Mouse (Mus musculus): ENCODE results near the gene Rai1. TPM values are rescaled to one million over a fixed set of nuclear protein-coding genes. Genes with fewer than 3 reads are reported as not detected.
A peak's percentile ranks its signal among the peaks of the same experiment; 100 is the strongest.

Rai1 gene
- total RNA-seq, 2 experiments from 2014 or later, result 16.6 to 17.3 TPM

DNA sequence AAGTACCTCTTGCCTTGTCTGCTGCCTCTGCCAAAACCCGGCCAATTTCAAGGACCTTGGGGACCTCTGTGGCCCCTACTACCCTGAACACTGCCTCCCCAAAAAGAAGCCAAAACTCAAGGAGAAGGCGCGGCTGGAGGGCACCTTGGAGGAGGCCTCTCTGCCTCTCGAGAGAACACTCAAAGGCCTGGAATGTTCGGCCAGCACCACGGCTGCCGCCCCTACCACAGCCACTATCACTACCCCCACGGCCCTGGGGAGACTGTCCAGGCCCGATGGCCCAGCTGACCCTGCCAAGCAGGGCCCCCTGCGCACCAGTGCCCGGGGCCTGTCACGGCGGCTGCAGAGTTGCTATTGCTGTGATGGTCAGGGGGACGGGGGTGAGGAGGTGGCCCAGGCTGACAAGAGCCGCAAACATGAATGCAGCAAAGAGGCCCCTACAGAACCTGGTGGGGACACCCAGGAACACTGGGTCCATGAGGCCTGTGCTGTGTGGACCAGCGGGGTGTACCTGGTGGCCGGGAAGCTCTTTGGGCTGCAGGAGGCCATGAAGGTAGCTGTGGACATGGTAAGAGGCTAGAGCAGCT, 85.3 kb downstream of the Rai1 start:
- DNase-seq (ENCODE audit: low spot score), result no peak

DNA sequence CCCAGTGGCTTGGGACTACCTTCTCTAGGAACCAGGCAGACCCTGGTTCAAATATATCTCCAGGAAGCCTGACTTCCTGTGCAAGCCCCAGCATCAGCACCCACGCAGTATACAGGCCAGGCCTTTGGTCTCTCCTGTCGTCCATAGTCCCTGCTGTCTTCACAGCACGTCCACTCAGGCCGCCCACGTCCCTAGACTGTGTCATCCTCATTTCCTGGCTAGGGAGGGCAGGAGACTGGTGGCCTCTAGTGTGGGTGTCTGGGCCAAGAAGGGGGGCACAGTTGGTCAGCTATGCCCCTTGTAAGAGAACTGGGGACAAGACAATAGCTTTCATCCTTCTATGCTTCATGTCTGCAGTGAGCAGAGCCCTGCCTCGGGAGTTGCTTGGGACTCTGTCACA, 87.7 kb downstream of the Rai1 start:
- no peak for DNase-seq (ENCODE audit: low spot score)

DNA sequence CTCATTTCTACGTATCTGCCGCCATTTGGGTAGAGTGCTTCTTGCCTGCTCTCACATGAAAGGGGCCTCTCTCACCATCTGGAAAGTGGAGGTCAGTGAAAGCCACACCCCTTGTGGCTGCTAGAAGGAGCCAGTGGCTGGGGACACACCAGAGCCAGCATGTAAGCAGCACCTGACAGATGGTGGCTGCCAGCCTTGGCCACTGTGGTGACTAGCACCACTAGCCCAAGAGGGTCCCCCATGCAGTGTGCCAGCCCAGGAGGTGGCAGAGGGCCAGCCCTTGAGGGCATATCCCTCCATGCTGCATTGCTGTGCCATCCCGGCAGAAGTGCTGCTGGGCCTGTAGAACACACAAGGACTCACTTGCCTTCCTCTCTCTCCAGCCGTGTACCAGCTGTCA, 88.7 kb downstream of the Rai1 start:
- DNase-seq (ENCODE audit: low spot score), result no peak

DNA sequence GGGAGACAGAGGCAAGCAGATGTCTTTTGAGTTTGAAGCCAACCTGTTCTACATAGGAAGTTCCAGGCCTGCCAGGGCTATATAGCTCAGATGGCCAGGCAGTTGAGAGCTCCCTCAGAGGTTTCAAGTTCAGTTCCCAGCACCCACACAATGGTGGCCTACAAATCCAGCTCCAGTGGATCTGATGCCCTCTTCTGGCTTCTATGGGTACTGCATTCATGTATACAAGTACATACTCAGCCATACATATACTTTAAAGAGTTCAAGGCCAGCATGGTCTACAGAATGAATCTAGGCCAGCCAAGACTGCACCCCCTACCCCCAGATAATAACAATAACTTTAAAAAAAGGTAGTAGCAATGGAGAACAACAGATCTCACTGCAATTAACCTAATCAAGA, 90.3 kb downstream of the Rai1 start:
- DNase-seq (ENCODE audit: low spot score), result no peak

DNA sequence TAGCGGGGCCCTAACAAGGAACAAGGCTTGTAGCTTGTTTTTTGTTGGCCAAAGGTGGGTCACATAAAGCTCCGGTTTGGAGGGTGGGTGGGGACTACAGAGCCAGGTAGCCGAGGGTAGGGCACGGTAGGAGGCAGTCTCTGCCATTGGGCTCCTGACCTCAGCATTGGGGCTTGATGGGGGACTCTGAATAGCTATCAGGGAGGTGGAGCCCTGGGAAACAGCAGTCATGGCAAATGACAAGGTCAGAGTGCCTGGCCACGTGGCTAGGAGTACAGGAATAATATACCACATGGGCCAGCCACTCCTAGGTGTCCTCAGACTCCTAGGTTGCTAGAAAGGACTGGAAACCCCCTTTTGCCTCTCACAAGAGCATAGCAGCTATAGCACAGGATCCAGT, 91.5 kb downstream of the Rai1 start:
- no peak for DNase-seq (ENCODE audit: low spot score)

DNA sequence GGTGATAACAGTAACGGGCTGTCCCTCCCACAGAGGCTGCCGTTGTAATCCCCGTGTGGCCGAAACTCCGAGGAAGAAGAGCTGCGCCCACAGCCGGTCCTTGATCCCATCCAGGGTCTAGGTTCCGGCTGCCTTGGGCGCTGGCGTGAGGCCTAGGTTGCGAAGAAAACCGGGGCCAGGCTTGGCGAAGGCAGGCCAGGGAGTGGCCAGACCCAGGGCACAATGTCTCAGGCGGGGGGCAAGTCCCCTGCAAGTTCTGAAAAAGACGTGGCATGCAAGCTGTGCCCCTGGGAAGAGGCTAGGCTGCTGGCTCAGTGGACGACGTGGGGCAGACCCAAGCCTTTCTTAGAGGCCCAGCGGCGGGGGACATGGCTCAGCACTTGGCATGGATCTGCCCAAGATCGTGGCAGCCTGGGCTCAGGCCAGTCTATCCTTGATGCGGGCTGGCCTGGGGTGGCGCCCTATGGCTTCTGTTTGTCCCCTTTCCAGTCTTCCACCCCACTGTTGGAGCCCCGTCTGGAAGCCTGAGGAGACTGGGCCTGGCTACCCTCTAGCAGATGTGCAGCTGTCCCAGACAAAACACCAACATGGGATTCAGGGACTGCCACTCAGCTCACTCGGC, 93.3 kb downstream of the Rai1 start:
- no peak for DNase-seq (ENCODE audit: low spot score)

DNA sequence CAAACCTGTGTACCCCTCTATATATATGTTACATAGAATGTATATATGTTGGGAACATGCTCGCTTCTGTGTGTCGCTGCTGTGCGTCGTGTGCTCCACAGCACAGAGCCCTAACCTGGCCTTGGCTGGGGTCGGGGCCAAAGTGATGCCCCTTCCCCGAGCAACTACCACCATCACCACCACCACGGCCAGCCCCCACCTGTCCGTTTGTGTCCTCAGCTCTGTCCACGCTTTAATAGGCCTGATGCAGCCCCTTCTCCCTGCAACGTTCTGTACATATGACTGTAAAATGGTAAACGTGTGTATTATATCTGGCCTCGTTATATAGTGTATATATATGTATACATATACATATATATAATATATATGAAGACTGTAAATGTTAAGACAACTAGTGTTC, 93.8 kb downstream of the Rai1 start:
- no peak for DNase-seq (ENCODE audit: low spot score)

DNA sequence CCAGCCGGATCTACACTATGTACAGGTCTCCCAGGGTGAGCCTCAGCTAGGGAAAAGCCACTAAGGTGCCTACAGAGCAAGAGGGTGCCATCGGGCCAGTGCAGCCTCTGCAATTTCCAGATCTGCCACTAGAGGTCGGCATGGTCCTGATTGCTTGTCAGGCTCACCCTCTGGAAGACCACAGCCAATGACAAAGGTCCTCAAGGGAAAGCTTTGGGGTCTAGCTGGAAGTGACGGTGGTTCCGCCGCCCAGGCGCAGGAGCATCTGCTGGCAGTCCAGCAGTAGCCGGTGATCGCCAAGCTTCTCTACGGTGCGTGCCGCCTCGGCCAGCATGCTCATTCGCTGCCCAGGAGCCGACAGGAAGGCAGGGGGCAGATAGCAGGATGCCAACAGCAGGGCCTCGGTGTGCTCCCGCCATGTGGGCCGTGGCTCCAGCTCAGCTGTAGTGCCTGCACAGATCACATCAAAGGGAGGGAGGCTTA, 94.9 kb downstream of the Rai1 start:
- peak; percentile 92 for DNase-seq (ENCODE audit: low spot score)

DNA sequence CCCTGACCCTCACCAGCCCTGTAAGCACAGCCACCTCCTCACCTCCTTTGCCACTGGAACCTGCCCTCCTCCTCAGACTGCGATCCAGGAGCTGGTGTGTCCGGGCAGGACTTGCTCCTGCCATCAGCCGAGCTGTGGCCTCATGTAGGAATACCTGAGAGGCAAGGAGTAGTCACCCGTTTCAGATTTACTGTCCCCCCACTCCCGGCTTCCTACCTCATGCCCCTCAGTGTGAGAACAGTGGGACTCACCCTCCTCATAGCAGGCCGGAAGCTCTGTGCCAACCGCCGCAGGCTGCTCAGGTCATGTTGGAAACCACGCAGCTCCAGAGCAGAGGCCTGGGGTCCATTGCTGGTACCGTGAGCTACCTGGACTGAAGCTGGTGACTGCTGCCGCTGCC, 95.6 kb downstream of the Rai1 start:
- DNase-seq (ENCODE audit: low spot score), result no peak

DNA sequence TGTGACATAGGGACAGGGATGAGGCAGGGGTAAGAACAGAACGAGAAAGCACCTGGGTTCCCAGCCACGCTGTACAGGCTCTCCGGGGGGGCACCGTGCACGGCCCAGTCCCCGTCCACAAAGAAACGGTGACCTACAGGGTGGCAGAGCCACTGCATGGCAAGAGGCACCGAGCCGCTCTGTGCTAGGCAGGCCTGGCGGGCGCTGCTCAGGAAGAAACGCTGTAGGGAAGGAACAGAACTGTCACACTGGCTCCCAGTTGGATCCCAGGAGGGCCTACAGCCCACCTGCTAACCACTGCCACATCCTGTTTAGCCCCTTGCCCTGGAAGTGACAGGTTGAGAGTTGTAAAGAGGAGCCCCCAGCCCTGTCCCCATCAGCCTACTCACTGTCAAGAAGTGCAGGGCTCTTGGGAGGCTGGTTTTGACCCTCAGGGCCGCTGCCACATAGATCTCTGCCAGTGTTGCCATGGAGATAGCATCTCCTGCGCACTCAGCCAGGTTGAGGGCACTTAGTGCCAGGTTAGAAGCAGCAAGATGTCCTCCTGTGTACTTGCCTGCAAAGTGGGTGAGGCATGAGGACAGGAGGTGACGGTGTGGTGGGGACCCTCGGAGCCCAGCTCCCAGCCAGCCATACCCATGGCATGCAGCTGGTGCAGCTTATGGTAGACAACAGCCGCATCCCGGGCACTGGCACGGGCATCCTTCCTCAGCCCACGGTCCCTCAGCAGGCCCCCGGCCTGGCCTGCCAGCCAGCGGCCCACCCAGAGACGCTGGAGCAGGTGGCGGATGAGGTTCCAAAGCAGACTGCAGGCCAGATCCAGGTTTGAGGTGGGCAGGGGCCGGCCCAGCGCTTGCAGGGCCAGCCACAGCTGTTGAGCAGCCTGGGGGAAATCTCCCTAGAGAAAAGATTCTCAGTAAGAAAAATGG, 98.2 kb downstream of the Rai1 start:
- no peak for DNase-seq (ENCODE audit: low spot score)

DNA sequence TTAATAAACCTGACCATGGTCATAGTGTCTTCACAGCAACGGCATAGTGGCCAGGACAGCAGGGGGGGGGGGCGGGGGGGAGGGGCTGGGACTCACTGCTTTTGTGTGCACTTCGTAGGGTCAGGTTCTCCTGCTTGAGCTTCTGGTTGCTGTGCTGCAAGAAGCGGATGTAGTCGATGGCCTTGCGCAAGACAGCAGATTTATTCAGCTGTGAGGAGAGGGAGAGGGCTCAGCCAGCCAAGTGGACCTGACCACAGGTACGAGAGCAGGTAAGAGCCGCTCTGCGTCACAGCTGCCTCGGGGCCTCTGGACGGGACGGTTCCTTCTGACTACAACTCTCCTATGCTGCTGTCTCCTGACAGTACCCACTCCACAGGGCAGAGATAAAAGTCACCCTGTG, 100.2 kb downstream of the Rai1 start:
- DNase-seq (ENCODE audit: low spot score), result no peak

DNA sequence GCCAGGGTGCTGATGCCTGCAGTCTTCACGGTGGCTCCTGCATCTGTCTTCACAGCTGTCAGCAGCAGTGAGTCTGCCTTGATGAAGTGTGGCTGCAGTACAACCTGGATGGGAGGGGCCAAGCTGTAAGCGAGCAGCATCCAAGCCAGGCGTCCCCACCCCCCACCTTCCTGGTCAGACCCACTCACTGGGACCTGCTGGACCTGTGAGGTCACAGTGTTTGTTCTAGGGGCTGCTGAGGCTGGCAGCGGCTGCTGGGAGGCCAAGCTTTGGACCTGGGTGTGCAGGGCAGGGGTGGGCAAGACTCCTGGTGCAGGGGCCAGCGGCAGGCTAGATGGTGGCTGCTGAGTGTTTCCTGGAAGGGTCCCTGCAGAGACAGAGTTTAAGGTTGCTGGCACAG, 101.4 kb downstream of the Rai1 start:
- no peak for DNase-seq (ENCODE audit: low spot score)

DNA sequence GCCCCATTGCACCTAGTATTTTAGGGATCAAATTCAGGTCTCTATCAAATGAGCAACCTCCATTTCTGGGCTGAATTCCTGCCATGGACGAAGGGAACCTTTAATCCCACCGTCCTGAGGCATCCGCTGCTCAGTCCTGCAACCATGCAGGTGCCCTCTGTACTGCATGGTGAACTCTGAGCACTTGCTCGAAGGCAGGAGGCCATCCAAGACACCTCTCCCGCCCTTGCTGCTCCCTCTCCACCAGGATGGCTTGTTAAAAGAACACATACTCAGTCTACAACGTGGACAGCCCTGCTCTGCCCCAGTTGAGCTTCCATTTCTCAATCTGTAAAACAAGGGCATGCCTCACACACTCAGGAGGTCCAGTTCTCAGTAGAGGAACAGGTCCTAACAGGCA, 103.4 kb downstream of the Rai1 start:
- no peak for DNase-seq (ENCODE audit: low spot score)

DNA sequence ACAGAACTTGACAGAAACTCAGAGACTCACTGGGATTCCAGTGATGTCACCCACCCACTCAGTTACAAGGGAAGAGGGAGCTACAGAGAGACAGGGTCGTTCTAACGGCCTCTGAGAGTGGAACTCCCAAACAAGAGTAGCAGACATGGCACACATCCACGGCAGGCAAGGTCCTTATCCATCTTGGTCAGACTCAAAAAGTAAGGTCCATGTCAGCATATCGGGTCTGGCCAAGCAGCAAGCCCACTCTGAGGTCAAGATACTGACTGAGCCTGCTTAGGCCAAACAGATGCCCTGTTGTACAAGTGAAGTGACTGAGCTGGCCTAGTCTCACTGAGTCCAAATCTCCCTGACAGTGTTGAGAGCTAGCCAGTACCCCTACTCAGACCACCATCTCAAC, 103.9 kb downstream of the Rai1 start:
- DNase-seq (ENCODE audit: low spot score), result no peak

DNA sequence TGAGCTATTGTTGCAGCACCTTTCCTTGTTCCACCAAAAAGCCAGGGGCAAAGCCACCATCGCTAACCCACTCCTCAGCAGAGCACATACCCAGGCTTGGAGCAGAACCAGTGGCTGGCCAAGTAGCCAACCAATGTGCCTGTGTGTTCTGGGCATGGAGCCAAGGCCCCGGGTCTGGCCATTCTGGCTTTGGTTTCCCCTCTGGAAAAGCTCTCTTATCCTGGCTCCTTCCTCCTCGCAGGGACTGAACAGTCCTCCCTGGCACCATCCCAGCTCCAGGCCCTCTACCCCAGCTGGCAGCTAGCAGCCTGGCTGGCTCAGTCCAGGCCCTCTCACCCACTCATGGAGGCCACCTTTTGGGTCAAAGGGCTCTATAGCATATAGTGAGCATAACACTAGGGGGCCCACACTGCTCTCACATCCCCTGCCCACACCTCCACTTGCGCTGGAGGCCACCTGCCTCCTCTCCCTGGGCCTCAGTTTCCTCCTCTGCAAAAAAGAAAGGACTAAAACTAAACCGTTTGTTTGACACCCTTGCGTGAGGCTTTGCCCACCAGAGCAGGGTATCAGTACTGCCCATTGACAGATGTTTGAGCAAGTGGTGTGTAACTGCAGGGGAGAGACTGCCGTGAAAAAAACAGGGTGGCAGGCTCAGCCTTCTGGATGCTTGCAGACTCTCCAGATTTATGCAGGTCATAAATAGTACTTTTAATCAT, 104.6 kb downstream of the Rai1 start:
- DNase-seq (ENCODE audit: low spot score), result peak; percentile 80

DNA sequence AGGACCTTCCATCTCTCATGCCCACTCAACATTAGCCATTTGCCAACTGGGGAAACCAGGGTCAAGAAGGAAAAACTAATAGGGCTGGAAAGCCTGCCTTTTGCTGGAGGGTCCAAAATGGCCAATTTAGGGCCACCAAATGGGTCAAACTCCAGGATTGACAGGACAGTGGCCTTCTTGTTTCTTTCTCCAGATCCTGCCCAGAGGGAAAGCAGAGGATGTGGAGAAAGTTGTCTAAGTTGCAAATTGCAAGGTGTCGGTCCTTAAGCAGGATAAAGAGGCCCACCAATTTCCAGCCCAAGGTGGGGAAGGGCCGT, 105.1 kb downstream of the Rai1 start:
- no peak for DNase-seq (ENCODE audit: low spot score)

DNA sequence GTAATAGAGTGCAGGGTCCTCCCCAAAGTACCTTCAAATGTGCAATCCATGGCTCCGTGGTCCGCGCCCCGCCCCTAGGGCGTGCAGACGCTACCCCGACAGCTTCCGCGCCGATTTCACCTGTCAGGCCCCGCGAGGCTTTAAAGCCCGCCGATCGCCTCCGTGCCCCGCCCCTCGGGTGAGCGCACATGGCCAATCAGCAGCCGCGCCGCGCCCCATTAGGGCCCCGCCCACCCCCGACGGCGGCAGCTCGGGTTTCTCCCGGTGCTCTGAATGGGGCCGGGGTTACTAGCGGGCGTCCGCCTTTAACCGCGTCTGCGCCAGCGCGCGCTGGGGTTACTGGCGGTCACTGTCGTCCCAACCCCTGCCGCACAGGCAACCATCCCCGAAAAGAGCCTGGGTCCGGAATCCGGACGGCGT, 105.5 kb downstream of the Rai1 start:
- DNase-seq (ENCODE audit: low spot score), result peak; percentile 95

DNA sequence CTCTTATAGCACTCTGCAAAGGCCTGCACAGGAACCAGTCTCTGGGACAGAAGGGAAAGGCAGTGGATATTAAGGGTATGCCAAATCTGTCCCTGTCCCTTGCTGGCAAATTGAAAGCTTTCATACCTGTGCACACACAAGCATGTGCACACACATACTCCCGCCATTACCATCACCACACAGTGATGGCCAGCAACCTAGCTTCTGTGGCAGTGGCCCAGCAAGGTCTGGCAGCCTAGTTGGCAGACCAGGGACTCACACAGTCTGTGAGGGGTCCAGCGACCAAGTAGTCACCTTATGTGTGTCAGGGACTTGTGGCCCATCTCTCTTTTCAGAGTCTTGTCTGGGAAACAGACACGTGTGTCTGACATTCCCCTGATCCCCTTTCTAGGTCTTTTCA, 106.3 kb downstream of the Rai1 start:
- no peak for DNase-seq (ENCODE audit: low spot score)

DNA sequence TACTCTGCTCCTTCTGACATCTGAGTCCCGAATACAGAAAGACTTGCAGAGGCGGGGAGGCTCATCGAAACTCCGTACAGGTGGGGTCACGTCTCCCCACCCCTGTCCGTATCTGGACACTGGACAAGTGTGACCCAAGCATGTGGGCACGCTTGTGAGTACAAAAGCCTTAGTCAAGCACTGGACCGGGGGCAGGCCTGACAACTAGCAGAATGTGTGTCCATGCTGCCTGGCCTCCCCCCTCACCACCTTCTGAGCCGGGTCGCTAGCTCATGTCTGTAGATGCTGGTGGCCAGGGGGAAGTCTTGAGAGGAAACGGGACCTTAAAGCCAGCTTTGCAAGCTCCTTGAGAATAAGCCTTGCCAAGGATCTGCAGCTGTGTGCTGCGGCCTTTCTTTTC, 106.9 kb downstream of the Rai1 start:
- DNase-seq (ENCODE audit: low spot score), result no peak

DNA sequence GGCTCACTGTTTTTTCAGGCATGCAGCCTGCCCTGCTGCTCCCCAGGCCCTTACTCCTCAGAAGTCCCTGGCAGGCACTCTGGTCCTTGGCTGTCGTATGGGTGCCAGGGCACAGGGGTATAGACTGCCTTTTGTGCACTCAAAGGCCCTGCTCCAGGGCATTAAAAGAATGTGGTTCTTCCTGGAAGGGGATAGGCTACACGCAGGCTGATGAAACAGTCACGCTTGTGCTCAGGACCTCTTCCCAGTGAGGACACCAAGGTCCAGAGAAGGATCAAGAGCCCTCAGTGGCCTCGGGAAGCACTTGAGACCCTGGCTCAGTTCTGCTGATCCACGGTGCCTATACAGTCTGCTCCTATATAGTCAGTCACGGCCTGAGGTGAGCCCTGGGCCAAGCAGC, 108.5 kb downstream of the Rai1 start:
- DNase-seq (ENCODE audit: low spot score), result no peak

DNA sequence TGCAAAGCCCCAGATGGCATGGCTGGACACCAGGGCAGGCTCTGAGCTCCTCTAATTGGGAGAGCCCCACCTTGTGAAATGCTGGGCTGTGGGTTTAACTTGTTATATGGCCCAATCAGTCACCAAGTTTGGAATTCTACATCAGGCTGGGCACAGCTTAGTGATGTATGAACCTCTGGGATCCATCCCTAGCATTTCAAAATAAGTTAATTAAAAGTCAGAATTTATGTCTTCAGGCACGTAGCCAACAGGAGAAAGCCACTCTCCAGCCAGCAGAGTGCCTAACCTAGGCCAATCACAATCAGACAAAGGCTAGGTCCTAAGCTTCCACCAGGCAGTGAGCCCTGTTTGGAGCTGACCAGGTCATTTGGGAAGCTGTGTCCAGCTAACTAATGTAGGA, 111.9 kb downstream of the Rai1 start:
- no peak for DNase-seq (ENCODE audit: low spot score)

DNA sequence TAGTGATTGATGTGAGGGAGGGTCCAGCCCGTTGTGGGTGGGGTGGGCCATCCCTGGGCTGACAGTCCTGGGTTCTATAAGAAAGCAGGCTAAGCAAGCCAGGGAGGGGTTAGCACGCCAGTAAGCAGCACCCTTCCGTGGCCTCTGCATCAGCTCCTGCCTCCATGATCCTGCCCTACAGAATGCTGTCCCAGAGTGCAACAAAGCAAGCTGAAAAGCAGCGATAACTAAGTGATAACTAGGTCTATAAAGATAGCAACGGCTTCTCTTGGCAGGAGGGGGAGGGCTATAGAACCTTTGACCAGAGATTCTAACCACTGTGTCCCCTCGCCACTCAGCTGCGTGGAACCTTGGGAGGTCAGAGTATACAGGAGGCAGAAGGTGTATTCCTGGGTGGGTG, 112.7 kb downstream of the Rai1 start:
- DNase-seq (ENCODE audit: low spot score), result no peak
